Mouse (Mus musculus) myocyte (in vitro differentiated cells): ENCODE data around the gene Btk. TPM values are rescaled to one million over a fixed set of nuclear protein-coding genes. Genes with fewer than 3 reads are reported as not detected.

Experiments used
- H3K27me3 ChIP-seq: one replicate; pipeline ENCODE4 v1.6.1; 2011; ENCODE audit not compliant: control insufficient read depth, insufficient read depth, insufficient read length
- H3K36me3 ChIP-seq: one replicate; pipeline ENCODE4 v1.6.1; 2011; ENCODE audit not compliant: control insufficient read depth, insufficient read depth
- H3K4me2 ChIP-seq: one replicate; pipeline ENCODE4 v1.6.1; 2011; ENCODE audit warnings: low read depth, control low read depth
- H3K4me3 ChIP-seq: one replicate; pipeline ENCODE4 v1.5.1; 2011; ENCODE audit warnings: mild to moderate bottlenecking, control low read depth, moderate library complexity
- H3K79me2 ChIP-seq: one replicate; pipeline ENCODE4 v1.6.1; 2011; ENCODE audit not compliant: control insufficient read depth, insufficient read depth
- H3ac ChIP-seq: one replicate; pipeline ENCODE4 v1.6.1; 2011; ENCODE audit not compliant: control insufficient read depth, insufficient read length
- CEBPB ChIP-seq: IDR thresholded peaks from 2 replicates; pipeline ENCODE4 v1.6.1; 2011; ENCODE audit warnings: mild to moderate bottlenecking, moderate library complexity; ENCODE audit not compliant: poor library complexity, insufficient read depth, severe bottlenecking
- E2F4 ChIP-seq: IDR thresholded peaks from one replicate; pipeline ENCODE4 v1.6.1; 2011; ENCODE audit warnings: mild to moderate bottlenecking, control low read depth, moderate library complexity; ENCODE audit not compliant: insufficient read depth
- MAX ChIP-seq: IDR thresholded peaks from one replicate; pipeline ENCODE4 v1.6.1; 2011; ENCODE audit warnings: low read depth, mild to moderate bottlenecking, control low read depth
- MYOD1 ChIP-seq, 3 experiments: IDR thresholded peaks; one replicate each; pipeline ENCODE4 v1.6.1; 2011; ENCODE audit warnings: control low read depth in 2 of 3, low read depth in 2 of 3, mild to moderate bottlenecking in 2 of 3, moderate library complexity in 1 of 3; ENCODE audit not compliant: insufficient read length in 2 of 3, control insufficient read depth in 1 of 3
- MYOG ChIP-seq, 3 experiments: IDR thresholded peaks; one replicate each; pipeline ENCODE4 v1.6.1; 2011; ENCODE audit warnings: control low read depth in 2 of 3, low read depth in 2 of 3, mild to moderate bottlenecking in 2 of 3; ENCODE audit not compliant: insufficient read length in 2 of 3, control insufficient read depth in 1 of 3, insufficient read depth in 1 of 3
- POLR2A ChIP-seq: IDR thresholded peaks from one replicate; pipeline ENCODE4 v1.6.1; 2011; ENCODE audit warnings: low read depth, mild to moderate bottlenecking, control low read depth, moderate library complexity; ENCODE audit not compliant: insufficient read length
- POLR2AphosphoS2 ChIP-seq: IDR thresholded peaks from one replicate; pipeline ENCODE4 v1.6.1; 2011; ENCODE audit warnings: low read depth, control low read depth; ENCODE audit not compliant: insufficient read length
- REST ChIP-seq: IDR thresholded peaks from one replicate; pipeline ENCODE4 v1.6.1; 2011; ENCODE audit warnings: mild to moderate bottlenecking, control low read depth, moderate library complexity; ENCODE audit not compliant: insufficient read depth, insufficient read length
- SRF ChIP-seq: IDR thresholded peaks from one replicate; pipeline ENCODE4 v1.6.1; 2011; ENCODE audit warnings: low read depth; ENCODE audit not compliant: control insufficient read depth, insufficient read length
- TCF12 ChIP-seq: IDR thresholded peaks from one replicate; pipeline ENCODE4 v1.6.1; 2011; ENCODE audit warnings: mild to moderate bottlenecking, control low read depth; ENCODE audit not compliant: poor library complexity, insufficient read depth, severe bottlenecking
- TCF3 ChIP-seq: IDR thresholded peaks from one replicate; pipeline ENCODE4 v1.6.1; 2011; ENCODE audit warnings: low read depth, control low read depth; ENCODE audit not compliant: insufficient read length
- USF1 ChIP-seq: IDR thresholded peaks from one replicate; pipeline ENCODE4 v1.6.1; 2011; ENCODE audit warnings: low read depth, mild to moderate bottlenecking, control low read depth, moderate library complexity
- polyA plus RNA-seq: library from polyadenylated mRNA; unstranded; fragments of >200 nt; fragmentation: generic; extraction: Trizol; gene quantifications from one replicate; pipeline ENCODE4 v1.2.1, GENCODE M21; 2012; ENCODE audit warnings: missing spikeins

The Btk gene
- polyA plus RNA-seq, 1 experiment = not detected

DNA sequence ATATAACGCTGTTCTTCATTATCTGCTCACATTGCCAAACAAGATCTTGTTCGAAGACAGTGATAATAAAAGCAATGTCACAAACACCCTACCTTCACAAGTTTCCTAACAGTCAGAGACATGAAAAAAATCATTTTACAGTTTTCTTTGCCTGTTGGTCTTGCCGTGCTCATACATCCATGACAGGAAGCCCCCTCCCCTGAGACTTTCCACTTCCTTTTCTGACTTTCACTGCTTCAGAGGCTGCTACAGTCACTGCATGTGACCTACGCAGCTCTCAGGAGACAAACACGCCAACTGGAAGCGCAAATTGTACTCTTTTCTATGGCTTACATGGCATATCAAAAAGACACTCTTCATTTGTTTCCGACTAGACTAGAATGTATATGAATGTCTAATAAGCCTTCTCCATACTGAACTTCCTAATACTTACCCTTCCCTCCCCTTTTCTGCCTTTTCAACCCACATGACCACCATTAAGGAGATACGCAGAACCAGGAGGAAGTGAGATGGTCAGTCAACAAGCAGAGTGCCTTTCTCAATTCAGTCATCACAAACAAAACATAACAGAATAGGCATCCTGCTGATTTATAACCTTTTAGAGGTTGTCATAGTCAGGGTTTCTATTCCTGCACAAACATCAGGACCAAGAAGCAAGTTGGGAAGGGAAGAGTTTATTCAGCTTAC, 16.7 kb downstream of the Btk start:
- Histone ChIP-seq H3K36me3 (no peaks in the 10 kb centered on the region), H3ac (no peak overlapping the region), H3K27me3 (no peaks in the 10 kb centered on the region), H3K4me2 (no peak overlapping the region), H3K4me3 (no peak overlapping the region), H3K79me2 (no peaks in the 10 kb centered on the region)
- TF ChIP-seq CEBPB (no peak), POLR2A (no peak), POLR2AphosphoS2 (no peak), TCF3 (no peak)

DNA sequence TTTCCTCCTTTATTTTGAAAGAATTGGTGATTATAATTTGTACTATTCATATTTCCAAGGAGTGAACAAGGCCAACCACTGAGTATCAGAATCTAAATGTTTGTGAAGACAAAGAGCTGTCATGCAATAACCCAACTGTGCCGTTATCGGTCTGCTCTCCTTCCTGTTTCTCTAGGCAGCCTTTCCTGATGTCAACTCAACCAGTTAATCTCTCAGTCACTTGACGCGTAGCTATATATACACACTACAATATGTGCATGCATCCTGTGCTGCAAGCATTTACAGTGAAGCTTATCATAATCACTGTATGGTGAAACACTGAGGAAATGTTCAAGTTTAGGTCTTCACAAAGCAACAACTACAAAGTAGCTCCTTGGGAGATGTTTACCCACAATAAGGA, 19.0 kb downstream of the Btk start:
- H3K36me3 ChIP-seq = no peaks in the 10 kb centered on the region
- H3ac ChIP-seq = no peak overlapping the region
- no peaks in the 10 kb centered on the region for H3K79me2 ChIP-seq
- TF ChIP-seq SRF (no peak), MYOD1 (IDR thresholded peaks at IDR 0.05; ENCODE audit: control insufficient read depth in 1 of 3, insufficient read length in 2 of 3, low read depth in 2 of 3) (no peak), CEBPB (no peak), USF1 (no peak), TCF12 (no peak), POLR2AphosphoS2 (no peak), MAX (no peak), MYOG (IDR thresholded peaks at IDR 0.05; ENCODE audit: control insufficient read depth in 1 of 3, insufficient read depth in 1 of 3, insufficient read length in 2 of 3, low read depth in 2 of 3) (no peak), TCF3 (no peak), E2F4 (no peak), REST (no peak), POLR2A (no peak)
- H3K4me3 ChIP-seq = no peak overlapping the region
- H3K27me3 ChIP-seq = no peaks in the 10 kb centered on the region
- H3K4me2 ChIP-seq = no peak overlapping the region

DNA sequence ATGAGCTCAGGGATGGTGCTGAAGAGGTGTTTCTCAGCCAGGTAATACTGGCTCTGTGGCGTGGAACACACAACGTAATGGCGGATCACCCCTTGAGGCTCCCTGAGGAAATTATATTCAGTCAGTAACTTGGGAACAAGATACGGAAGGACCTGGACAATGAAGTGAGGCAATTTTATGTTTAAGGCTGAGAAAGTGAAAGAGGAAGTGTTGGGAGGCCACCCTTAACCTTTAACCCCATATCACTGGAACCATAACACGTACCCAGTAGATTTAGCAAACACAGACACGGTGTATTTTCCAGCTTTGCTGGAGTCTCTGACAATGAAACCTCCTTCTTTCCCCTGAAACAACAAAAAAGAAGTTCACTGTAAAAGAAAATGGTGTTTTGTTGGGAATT, 28.9 kb downstream of the Btk start:
- Histone ChIP-seq H3K4me3 (no peak overlapping the region), H3K36me3 (no peaks in the 10 kb centered on the region), H3K27me3 (no peaks in the 10 kb centered on the region), H3K4me2 (no peak overlapping the region), H3ac (no peak overlapping the region), H3K79me2 (no peaks in the 10 kb centered on the region)
- no peak for TF ChIP-seq TCF3
- no peak for TF ChIP-seq REST
- TF ChIP-seq CEBPB = no peak
- no peak for TF ChIP-seq MYOG (IDR thresholded peaks at IDR 0.05; ENCODE audit: control insufficient read depth in 1 of 3, insufficient read depth in 1 of 3, insufficient read length in 2 of 3, low read depth in 2 of 3)
- no peak for TF ChIP-seq MYOD1 (IDR thresholded peaks at IDR 0.05; ENCODE audit: control insufficient read depth in 1 of 3, insufficient read length in 2 of 3, low read depth in 2 of 3)
- TF ChIP-seq MAX = no peak
- no peak for TF ChIP-seq POLR2A
- TF ChIP-seq USF1 = no peak
- no peak for TF ChIP-seq POLR2AphosphoS2
- TF ChIP-seq TCF12 = no peak
- TF ChIP-seq E2F4 = no peak
- TF ChIP-seq SRF = no peak

DNA sequence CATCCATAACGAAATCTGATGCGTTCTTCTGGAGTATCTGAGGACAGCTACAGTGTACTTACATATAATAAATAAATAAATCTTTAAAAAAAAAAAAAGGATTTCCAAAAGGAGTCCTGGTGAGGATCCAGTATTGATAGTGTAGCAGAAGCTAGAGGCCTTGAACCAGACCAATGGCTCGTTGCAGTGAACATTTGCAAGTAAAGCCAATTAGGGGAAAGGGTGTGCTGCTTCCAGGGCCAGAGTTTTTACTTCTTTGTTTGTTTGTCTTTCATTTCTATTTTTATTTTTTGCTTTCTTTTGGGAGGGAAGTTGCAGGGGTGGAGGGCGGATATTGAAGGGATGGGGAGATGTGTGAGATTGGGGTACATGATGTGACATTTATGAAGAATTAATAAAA, 30.0 kb downstream of the Btk start:
- H3K36me3 ChIP-seq = no peaks in the 10 kb centered on the region

DNA sequence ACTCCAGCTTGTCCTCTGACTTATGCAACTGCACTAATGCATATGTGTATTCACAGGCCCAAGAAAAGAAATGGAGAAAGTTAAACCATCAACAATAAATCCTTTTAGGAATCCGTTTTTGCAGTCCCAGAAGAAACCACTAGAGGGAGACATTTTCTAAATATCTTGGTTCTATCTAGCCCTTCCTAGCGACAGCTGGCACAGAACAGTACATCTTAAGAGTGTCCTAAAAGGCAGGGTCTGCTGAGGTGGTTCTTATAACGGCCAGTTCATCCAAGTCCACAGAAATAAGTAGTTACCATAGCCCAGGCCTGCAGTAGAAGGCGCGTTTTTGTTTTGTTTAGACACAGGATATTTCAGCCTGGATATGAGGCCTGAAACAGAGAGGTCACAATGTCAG, 32.5 kb downstream of the Btk start:
- no peaks in the 10 kb centered on the region for H3K27me3 ChIP-seq
- H3ac ChIP-seq = no peak overlapping the region
- no peaks in the 10 kb centered on the region for H3K36me3 ChIP-seq
- no peak overlapping the region for H3K4me3 ChIP-seq
- no peak for TF ChIP-seq SRF
- no peak for TF ChIP-seq TCF3
- TF ChIP-seq E2F4 = no peak
- TF ChIP-seq TCF12 = no peak
- no peak for TF ChIP-seq POLR2A
- no peak overlapping the region for H3K4me2 ChIP-seq
- no peaks in the 10 kb centered on the region for H3K79me2 ChIP-seq

More for the DNA sequence above, 30.0 kb downstream of the Btk start:
- Histone ChIP-seq H3K27me3 (no peaks in the 10 kb centered on the region), H3K79me2 (no peaks in the 10 kb centered on the region), H3K4me2 (no peak overlapping the region), H3K4me3 (no peak overlapping the region), H3ac (no peak overlapping the region)
- no peak for TF ChIP-seq CEBPB
- TF ChIP-seq TCF12 = no peak
- no peak for TF ChIP-seq SRF
- no peak for TF ChIP-seq MYOD1 (IDR thresholded peaks at IDR 0.05; ENCODE audit: control insufficient read depth in 1 of 3, insufficient read length in 2 of 3, low read depth in 2 of 3)
- TF ChIP-seq MAX = no peak
- no peak for TF ChIP-seq USF1
- no peak for TF ChIP-seq TCF3
- no peak for TF ChIP-seq MYOG (IDR thresholded peaks at IDR 0.05; ENCODE audit: control insufficient read depth in 1 of 3, insufficient read depth in 1 of 3, insufficient read length in 2 of 3, low read depth in 2 of 3)
- TF ChIP-seq REST = no peak
